Mouse (Mus musculus) intestine, postnatal 0 days (tissue): Measurements from ENCODE around the gene AC109138.7. TPM values are rescaled to one million over a fixed set of nuclear protein-coding genes. Genes with fewer than 3 reads are reported as not detected.

Experiments used
- ATAC-seq: fragments of 200-750 bp; cut with Nextera tagmentation; 2 replicates; pipeline ENCODE4 v1.8.0; 2017; ENCODE audit warnings: mild to moderate bottlenecking, moderate TSS enrichment, moderate library complexity
- H3K27ac ChIP-seq: fragments of 300-500 bp; sonication (generic); 2 replicates; pipeline ENCODE4 v1.5.1; 2014; ENCODE audit warnings: mild to moderate bottlenecking, low read depth, low read length, moderate library complexity
- H3K27me3 ChIP-seq: fragments of 300-500 bp; sonication (generic); replicated peaks from 2 replicates; pipeline ENCODE4 v1.6.1; 2014; ENCODE audit warnings: low read length, mixed read lengths; ENCODE audit not compliant: control insufficient read depth, insufficient read depth
- H3K36me3 ChIP-seq: fragments of 300-500 bp; sonication (generic); 2 replicates; pipeline ENCODE4 v1.6.1; 2014; ENCODE audit warnings: mild to moderate bottlenecking, moderate library complexity; ENCODE audit not compliant: control insufficient read depth, insufficient read depth
- H3K4me1 ChIP-seq: fragments of 300-500 bp; sonication (generic); replicated peaks from 2 replicates; pipeline ENCODE4 v1.6.1; 2014; ENCODE audit warnings: antibody characterized with exemption, low read length, mixed read lengths; ENCODE audit not compliant: control insufficient read depth, insufficient read depth
- H3K4me2 ChIP-seq: fragments of 300-500 bp; sonication (generic); replicated peaks from 2 replicates; pipeline ENCODE4 v1.6.1; 2014; ENCODE audit warnings: low read depth, mild to moderate bottlenecking, moderate library complexity
- H3K4me3 ChIP-seq: fragments of 300-500 bp; sonication (generic); 2 replicates; pipeline ENCODE4 v1.5.1; 2014; ENCODE audit warnings: low read depth, low read length
- H3K9ac ChIP-seq: fragments of 300-500 bp; sonication (generic); 2 replicates; pipeline ENCODE4 v1.6.1; 2014; ENCODE audit warnings: mild to moderate bottlenecking, low read depth, low read length
- H3K9me3 ChIP-seq: fragments of 300-500 bp; sonication (generic); 2 replicates; pipeline ENCODE4 v1.6.1; 2016; ENCODE audit warnings: mixed run types; ENCODE audit not compliant: control insufficient read depth
- CTCF ChIP-seq: sonication (generic); IDR thresholded peaks from 2 replicates; pipeline ENCODE4 v1.5.1; 2016; ENCODE audit warnings: low read depth, mild to moderate bottlenecking, control low read depth, antibody characterized with exemption, moderate library complexity
- WGBS: fragments of 180-500 bp; shearing (Covaris S2); extraction: QIAGEN DNeasy Blood & Tissue Kit; methylation state at CpG from one replicate; pipeline ENCODE4 v1.1.7; 2014; 5-methylcytosine and 5-hydroxymethylcytosine counted together
- polyA plus RNA-seq: library from polyadenylated mRNA; unstranded; fragments of >200 nt; fragmentation: Nextera tagmentation; extraction: Ambion mirVana; gene quantifications from 2 replicates; pipeline ENCODE4 v1.2.1, GENCODE M21; 2015

AC109138.7 gene
- polyA plus RNA-seq, 1 experiment from 2014 or later, result not detected

GRCm38 (mm10) chr19:4170723-4171392 lies 43.3 kb upstream of the AC109138.7 start:
- no peak for TF ChIP-seq CTCF

DNA sequence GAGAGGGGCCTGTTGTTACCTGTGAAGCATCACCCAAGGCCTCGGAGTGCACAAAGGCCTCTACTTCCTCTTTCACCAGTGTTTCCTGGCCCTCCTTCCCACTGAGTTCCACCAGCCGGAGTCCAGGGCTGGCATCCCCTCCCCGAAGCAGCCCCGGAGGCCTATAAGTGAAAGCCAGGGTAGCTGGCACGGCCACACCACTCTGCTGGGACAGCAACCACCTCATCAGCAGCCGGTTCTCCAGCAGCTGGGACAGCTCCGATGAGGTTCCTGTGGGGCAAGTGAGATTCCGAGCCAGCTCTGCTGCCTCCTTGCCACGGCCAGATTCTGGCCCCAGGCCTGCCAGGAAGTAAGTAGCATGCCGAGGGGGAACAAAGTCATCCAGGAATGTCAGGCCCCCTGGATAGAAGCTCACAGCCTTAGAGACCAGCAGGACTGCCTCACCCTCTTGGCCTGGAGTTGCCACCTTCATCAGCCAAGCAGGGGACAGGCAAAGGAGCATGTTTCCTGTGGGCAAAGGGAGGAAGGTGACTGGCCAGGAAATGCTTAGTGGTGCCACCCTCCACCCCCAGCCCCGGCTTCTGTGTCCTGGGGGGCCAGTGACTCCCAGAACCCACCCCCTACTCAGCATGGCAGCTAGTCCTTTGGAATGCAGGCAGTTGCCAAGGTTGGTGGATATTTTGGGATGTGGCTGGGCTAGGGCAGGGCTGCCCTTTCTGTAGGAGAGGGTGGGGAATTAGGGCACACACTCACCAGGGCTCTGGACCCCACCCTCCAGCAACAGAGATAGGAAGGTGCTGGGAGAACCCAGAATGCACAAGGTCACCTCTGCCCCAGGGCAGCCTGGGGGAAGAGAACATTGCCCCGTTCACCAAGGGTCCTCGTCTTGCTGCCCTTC lies 42.5 kb upstream of the AC109138.7 start:
- TF ChIP-seq CTCF, result no peak
- Histone ChIP-seq H3K9me3 (no peaks in the 10 kb centered on the region), H3K4me3 (no peak overlapping the region), H3K4me2 (no peak overlapping the region), H3K4me1 (peaks cover 9% of the 10 kb centered on the region; the same call in 1 of the 2 replicates), H3K9ac (no peak overlapping the region), H3K27ac (no peak overlapping the region), H3K36me3 (no peaks in the 10 kb centered on the region), H3K27me3 (no peaks in the 10 kb centered on the region)
- 66% methylated on average over 13 of the region's 13 CpGs for WGBS
- no peak for ATAC-seq

More at GRCm38 (mm10) chr19:4170723-4171392, 43.3 kb upstream of the AC109138.7 start:
- Histone ChIP-seq H3K4me1 (peaks cover 9% of the 10 kb centered on the region; the same call in 1 of the 2 replicates), H3K4me3 (no peak overlapping the region), H3K4me2 (no peak overlapping the region), H3K36me3 (no peaks in the 10 kb centered on the region), H3K9me3 (no peaks in the 10 kb centered on the region), H3K9ac (no peak overlapping the region), H3K27me3 (no peaks in the 10 kb centered on the region), H3K27ac (no peak overlapping the region)
- no peak for ATAC-seq
- WGBS, result 97% methylated on average over 10 of the region's 10 CpGs

GRCm38 (mm10) chr19:4172925-4173324 lies 41.2 kb upstream of the AC109138.7 start:
- 74% methylated on average over 11 of the region's 11 CpGs for WGBS
- no peak overlapping the region for H3K4me2 ChIP-seq
- peak; percentile 24 for TF ChIP-seq CTCF
- ATAC-seq, result no peak
- no peak overlapping the region for H3K9ac ChIP-seq
- H3K27me3 ChIP-seq, result no peaks in the 10 kb centered on the region
- H3K36me3 ChIP-seq, result no peaks in the 10 kb centered on the region
- no peak overlapping the region for H3K4me3 ChIP-seq
- no peaks in the 10 kb centered on the region for H3K9me3 ChIP-seq
- no peak overlapping the region for H3K27ac ChIP-seq
- H3K4me1 ChIP-seq, result peaks cover 9% of the 10 kb centered on the region; the same call in 1 of the 2 replicates

GRCm38 (mm10) chr19:4175368-4175947 lies 38.7 kb upstream of the AC109138.7 start, which contains the start of gene Carns1:
Gene Carns1 (minus strand): TSS chr19:4175479.
- Histone ChIP-seq H3K4me3 (no peak within 1 kb of the TSS), H3K27me3 (no peaks in the 10 kb centered on the region), H3K9me3 (no peaks in the 10 kb centered on the region), H3K4me1 (0 out of 2 replicates have a peak, but pooled peaks cover 5% of the 10 kb centered on the region), H3K9ac (peak within 1 kb of the TSS; percentile 17; the same call in 1 of the 2 replicates), H3K27ac (no peak within 1 kb of the TSS; the same call in 1 of the 2 replicates), H3K36me3 (no peaks in the 10 kb centered on the region), H3K4me2 (peak within 1 kb of the TSS; percentile 49)
- ATAC-seq, result peak; percentile 31; the same call in 1 of the 2 replicates
- TF ChIP-seq CTCF, result no peak
- 6% methylated on average over 11 of the region's 11 CpGs for WGBS

DNA sequence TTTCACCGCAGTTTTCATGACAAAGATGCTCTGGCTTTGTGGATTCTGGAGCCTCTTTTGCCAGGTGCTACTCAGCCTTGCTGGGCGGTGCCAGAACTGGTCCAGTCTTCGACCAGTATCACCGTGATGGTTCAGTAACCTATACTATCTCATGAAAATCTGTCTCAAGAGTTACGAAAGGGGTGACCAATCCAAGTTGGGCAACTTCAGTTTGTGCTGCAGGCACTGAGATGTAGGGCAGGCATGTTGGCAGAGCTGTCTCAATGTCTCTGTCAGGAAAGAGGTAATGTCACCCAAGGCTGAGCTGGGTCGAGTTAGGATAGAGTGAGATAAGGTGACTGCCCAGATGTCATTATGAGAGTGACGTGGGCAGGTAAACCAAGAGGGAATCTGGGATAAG lies 33.7 kb upstream of the AC109138.7 start:
- no peak overlapping the region for H3K4me3 ChIP-seq
- H3K27ac ChIP-seq, result no peak overlapping the region
- no peak overlapping the region for H3K9ac ChIP-seq
- 81% methylated on average over 7 of the region's 7 CpGs for WGBS
- H3K4me1 ChIP-seq, result 0 out of 2 replicates have a peak, but pooled peaks cover 3% of the 10 kb centered on the region
- H3K4me2 ChIP-seq, result no peak overlapping the region
- H3K27me3 ChIP-seq, result no peaks in the 10 kb centered on the region
- no peaks in the 10 kb centered on the region for H3K9me3 ChIP-seq
- H3K36me3 ChIP-seq, result no peaks in the 10 kb centered on the region
- no peak for ATAC-seq
- no peak for TF ChIP-seq CTCF

- H3K4me2 ChIP-seq, result no peak overlapping the region
- no peaks in the 10 kb centered on the region for H3K27me3 ChIP-seq
- no peaks in the 10 kb centered on the region for H3K4me1 ChIP-seq
- H3K9me3 ChIP-seq, result no peaks in the 10 kb centered on the region
- H3K27ac ChIP-seq, result no peak overlapping the region
- TF ChIP-seq CTCF, result no peak
- no peak overlapping the region for H3K4me3 ChIP-seq
- no peak overlapping the region for H3K9ac ChIP-seq
- no peaks in the 10 kb centered on the region for H3K36me3 ChIP-seq
- WGBS, result 35% methylated on average over 3 of the region's 3 CpGs
- peak; percentile 22; the same call in 1 of the 2 replicates for ATAC-seq
Observed at GRCm38 (mm10) chr19:4181892-4182291, 32.3 kb upstream of the AC109138.7 start.
